Mouse (Mus musculus) adrenal gland, adult 8-10 months (tissue): ENCODE results near the gene Btbd35f13. TPM values are rescaled to one million over a fixed set of nuclear protein-coding genes. Genes with fewer than 3 reads are reported as not detected.
"Not testable (repeated sequence)": the region's sequence is repeated elsewhere in the genome, so short reads cannot be mapped to it uniquely, and the experiment has no call there.

Experiments
- DNase-seq: peaks from one replicate; pipeline ENCODE4 v3.0.0; 2022
- total RNA-seq, 4 experiments: library from RNA; stranded (reverse); gene quantifications; 2 replicates each; pipeline ENCODE4 v1.2.4; 2022

Btbd35f13 gene
- not detected for total RNA-seq

- not testable (repeated sequence) for DNase-seq
Observed at GRCm38 (mm10) chrX:33656872-33657271, at the start of gene Btbd35f13. Gene Btbd35f13 (plus strand): TSS chrX:33657172.

- DNase-seq, result not testable (repeated sequence)
Observed at GRCm38 (mm10) chrX:33702249-33702648, 45.3 kb downstream of the Btbd35f13 start, which contains the start of gene Btbd35f14. Gene Btbd35f14 (minus strand): TSS chrX:33702349.

Other genes starting within 250 kb of the Btbd35f13 start
- gene Btbd35f15, start 79.9 kb upstream of the Btbd35f13 start, total RNA-seq, result not detected
- gene Btbd35f14, start 45.2 kb downstream of the Btbd35f13 start, total RNA-seq, result not detected